Mouse (Mus musculus) G1E (cell line): ENCODE results near the gene Wdr46.

Source experiments
- CTCF ChIP-seq: IDR thresholded peaks from 2 replicates; pipeline ENCODE4 v1.5.1; 2012; ENCODE audit warnings: low read depth, low read length, inconsistent platforms, mixed read lengths
- GATA1 ChIP-seq: IDR thresholded peaks from 2 replicates; pipeline ENCODE4 v1.6.1; 2012; ENCODE audit warnings: borderline replicate concordance, low read length, inconsistent platforms, mixed read lengths
- POLR2AphosphoS5 ChIP-seq: IDR thresholded peaks from 2 replicates; pipeline ENCODE4 v1.6.1; 2012; ENCODE audit warnings: low read depth, low read length, inconsistent platforms; ENCODE audit not compliant: insufficient replicate concordance
- TAL1 ChIP-seq: conservative IDR thresholded peaks from 2 replicates; pipeline ENCODE4 v1.6.1; 2012; ENCODE audit warnings: low read depth, low read length, inconsistent platforms, mixed read lengths

DNA sequence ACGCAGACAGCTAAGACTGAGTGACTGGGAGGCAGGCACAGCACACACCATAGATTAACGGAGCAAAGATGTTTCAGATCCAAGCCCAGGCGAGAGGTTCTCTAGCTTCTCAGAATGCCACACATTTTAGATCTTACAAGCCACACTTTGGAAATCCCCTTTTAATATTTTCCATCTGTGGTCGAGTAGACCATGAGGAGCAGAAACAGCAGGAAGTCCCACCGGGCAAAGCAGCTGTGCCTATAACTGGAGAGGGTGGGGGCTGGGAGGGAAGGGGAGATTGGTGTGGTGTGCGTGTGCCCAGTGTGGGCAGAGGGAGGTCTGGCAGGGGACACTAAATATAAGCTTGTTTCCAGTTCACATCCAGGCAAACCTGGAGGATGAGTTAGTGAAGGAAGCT lies 17.0 kb downstream of the Wdr46 start:
- no peak for TF ChIP-seq CTCF
- no peak for TF ChIP-seq GATA1
- TF ChIP-seq TAL1 = no peak
- TF ChIP-seq POLR2AphosphoS5 = no peak
